Mouse (Mus musculus) embryonic fibroblast, embryonic 13.5 days (primary cell): ENCODE measurements around the gene Rho.

Source experiments
- CTCF ChIP-seq: IDR thresholded peaks from 2 replicates; pipeline ENCODE4 v1.5.1; 2011; ENCODE audit warnings: mild to moderate bottlenecking, control low read depth, low read length, moderate library complexity, borderline replicate concordance; ENCODE audit not compliant: insufficient read depth
- POLR2A ChIP-seq: IDR thresholded peaks from 2 replicates; pipeline ENCODE4 v1.6.1; 2011; ENCODE audit warnings: low read depth, mild to moderate bottlenecking, control low read depth, low read length, moderate library complexity

GRCm38 (mm10) chr6:115955664-115956063 is 24.1 kb downstream of the Rho start:
- TF ChIP-seq CTCF (no peak), POLR2A (no peak)
